Mouse (Mus musculus) ZHBTc4 (cell line): ENCODE data around the gene Mdm2.

ENCODE experiments used
- DNase-seq: peaks from one replicate; pipeline ENCODE4 v3.0.0-alpha.2; 2011; ENCODE audit warnings: low read depth, low spot score

The Mdm2 gene

GRCm38 (mm10) chr10:117670092-117670491 lies 40.5 kb downstream of the Mdm2 start:
- no peak for DNase-seq

GRCm38 (mm10) chr10:117669449-117670090 lies 41.0 kb downstream of the Mdm2 start:
- DNase-seq, result no peak

GRCm38 (mm10) chr10:117668546-117669300 lies 41.8 kb downstream of the Mdm2 start:
- DNase-seq, result no peak

GRCm38 (mm10) chr10:117667663-117668507 lies 42.7 kb downstream of the Mdm2 start:
- DNase-seq, result no peak

GRCm38 (mm10) chr10:117666947-117667630 lies 43.5 kb downstream of the Mdm2 start:
- no peak for DNase-seq

- no peak for DNase-seq
Observed at GRCm38 (mm10) chr10:117666361-117666760, 44.2 kb downstream of the Mdm2 start.

- DNase-seq, result peak; percentile 56
Observed at GRCm38 (mm10) chr10:117665376-117666275, 44.9 kb downstream of the Mdm2 start.

- no peak for DNase-seq
Observed at GRCm38 (mm10) chr10:117664926-117665209, 45.7 kb downstream of the Mdm2 start.

- DNase-seq, result no peak
Observed at GRCm38 (mm10) chr10:117664208-117664925, 46.2 kb downstream of the Mdm2 start.

- DNase-seq, result peak; percentile 68
Observed at GRCm38 (mm10) chr10:117663865-117664200, 46.7 kb downstream of the Mdm2 start.

- DNase-seq, result no peak
Observed at GRCm38 (mm10) chr10:117663056-117663864, 47.3 kb downstream of the Mdm2 start.

- DNase-seq, result peak; percentile 82
Observed at GRCm38 (mm10) chr10:117662316-117663055, 48.1 kb downstream of the Mdm2 start.

GRCm38 (mm10) chr10:117659819-117660218 lies 50.7 kb downstream of the Mdm2 start:
- DNase-seq, result no peak

GRCm38 (mm10) chr10:117659430-117659813 lies 51.1 kb downstream of the Mdm2 start:
- DNase-seq, result no peak

GRCm38 (mm10) chr10:117658522-117659429 lies 51.8 kb downstream of the Mdm2 start:
- no peak for DNase-seq

GRCm38 (mm10) chr10:117657659-117658306 lies 52.8 kb downstream of the Mdm2 start:
- no peak for DNase-seq

GRCm38 (mm10) chr10:117656985-117657658 lies 53.4 kb downstream of the Mdm2 start:
- DNase-seq, result no peak
